Mouse (Mus musculus): ENCODE measurements around the gene Gm49322. TPM values are rescaled to one million over a fixed set of nuclear protein-coding genes. Genes with fewer than 3 reads are reported as not detected.

The Gm49322 gene
- polyA plus RNA-seq, 1 experiment from 2014 or later: 1.1 TPM

- Histone ChIP-seq H3K9me3 (ENCODE audit: low read length) (no peaks in the 10 kb centered on the region), H3K27me3 (replicated peaks; ENCODE audit: insufficient read depth, low read length) (no peaks in the 10 kb centered on the region), H3K27ac (ENCODE audit: low read length) (peak overlapping the region; percentile 82), H3K4me2 (replicated peaks; ENCODE audit: low read depth, low read length) (peak overlapping the region; percentile 97; the same call in 1 of the 2 replicates), H3K4me1 (ENCODE audit: insufficient read depth, low read depth, low read length) (peaks cover 7% of the 10 kb centered on the region), H3K36me3 (ENCODE audit: insufficient read depth, low read length) (no peaks in the 10 kb centered on the region), H3K4me3 (ENCODE audit: low read depth, low read length) (0 out of 2 replicates have a peak overlapping the region, but pooled peaks have one; percentile 74), H3K9ac (replicated peaks; ENCODE audit: low read depth) (no peak overlapping the region)
- 8% methylated on average over 8 of the region's 8 CpGs for WGBS
- peak; percentile 85 for DNase-seq (ENCODE audit: low spot score)
- TF ChIP-seq EP300 (IDR thresholded peaks at IDR 0.05): no peak
- TF ChIP-seq CTCF (IDR thresholded peaks at IDR 0.05): peak; percentile 77
- peak; percentile 14; the same call in 1 of the 2 replicates for ATAC-seq
These were observed 26.9 kb upstream of the Gm49322 start for GRCm38 (mm10) chr10:80578911-80579310.

- ATAC-seq: no peak
- Histone ChIP-seq H3K27me3 (replicated peaks; ENCODE audit: insufficient read depth, low read length) (no peaks in the 10 kb centered on the region), H3K9me3 (ENCODE audit: low read length) (no peaks in the 10 kb centered on the region), H3K27ac (ENCODE audit: low read length) (no peak overlapping the region), H3K36me3 (ENCODE audit: insufficient read depth, low read length) (no peaks in the 10 kb centered on the region), H3K4me2 (replicated peaks; ENCODE audit: low read depth, low read length) (no peak overlapping the region), H3K4me1 (ENCODE audit: insufficient read depth, low read depth, low read length) (peaks cover 10% of the 10 kb centered on the region; the same call in 1 of the 2 replicates), H3K4me3 (ENCODE audit: low read depth, low read length) (no peak overlapping the region), H3K9ac (replicated peaks; ENCODE audit: low read depth) (no peak overlapping the region)
- WGBS: 83% methylated on average over 5 of the region's 5 CpGs
- DNase-seq (ENCODE audit: low spot score): no peak
- no peak for TF ChIP-seq EP300 (IDR thresholded peaks at IDR 0.05)
- no peak for TF ChIP-seq CTCF (IDR thresholded peaks at IDR 0.05)
These were observed 22.8 kb upstream of the Gm49322 start for GRCm38 (mm10) chr10:80583047-80583446.

- 44% methylated on average over 12 of the region's 12 CpGs for WGBS
- Histone ChIP-seq H3K36me3 (ENCODE audit: insufficient read depth, low read length) (no peaks in the 10 kb centered on the region), H3K27me3 (replicated peaks; ENCODE audit: insufficient read depth, low read length) (no peaks in the 10 kb centered on the region), H3K4me1 (ENCODE audit: insufficient read depth, low read depth, low read length) (peaks cover 18% of the 10 kb centered on the region; the same call in 1 of the 2 replicates), H3K9ac (replicated peaks; ENCODE audit: low read depth) (no peak overlapping the region), H3K4me3 (ENCODE audit: low read depth, low read length) (no peak overlapping the region), H3K4me2 (replicated peaks; ENCODE audit: low read depth, low read length) (no peak overlapping the region), H3K9me3 (ENCODE audit: low read length) (no peaks in the 10 kb centered on the region), H3K27ac (ENCODE audit: low read length) (peak overlapping the region; percentile 38; the same call in 1 of the 2 replicates)
- TF ChIP-seq EP300 (IDR thresholded peaks at IDR 0.05) (no peak), CTCF (IDR thresholded peaks at IDR 0.05) (no peak)
- no peak for DNase-seq (ENCODE audit: low spot score)
- 0 out of 2 replicates have a peak, but pooled peaks have one; percentile 5 for ATAC-seq
These were observed 21.8 kb upstream of the Gm49322 start for GRCm38 (mm10) chr10:80584045-80584488.

GRCm38 (mm10) chr10:80584642-80585552, 20.9 kb upstream of the Gm49322 start:
- Histone ChIP-seq H3K27me3 (replicated peaks; ENCODE audit: insufficient read depth, low read length) (no peaks in the 10 kb centered on the region), H3K9me3 (ENCODE audit: low read length) (no peaks in the 10 kb centered on the region), H3K9ac (replicated peaks; ENCODE audit: low read depth) (no peak overlapping the region), H3K4me2 (replicated peaks; ENCODE audit: low read depth, low read length) (peak overlapping the region; percentile 51), H3K4me1 (ENCODE audit: insufficient read depth, low read depth, low read length) (peaks cover 22% of the 10 kb centered on the region; the same call in 1 of the 2 replicates), H3K4me3 (ENCODE audit: low read depth, low read length) (no peak overlapping the region), H3K36me3 (ENCODE audit: insufficient read depth, low read length) (no peaks in the 10 kb centered on the region), H3K27ac (ENCODE audit: low read length) (peak overlapping the region; percentile 38)
- TF ChIP-seq EP300 (IDR thresholded peaks at IDR 0.05) (no peak), CTCF (IDR thresholded peaks at IDR 0.05) (no peak)
- ATAC-seq: no peak
- 60% methylated on average over 12 of the region's 12 CpGs for WGBS
- no peak for DNase-seq (ENCODE audit: low spot score)

GRCm38 (mm10) chr10:80585581-80585980, 20.2 kb upstream of the Gm49322 start:
- Histone ChIP-seq H3K27ac (ENCODE audit: low read length) (no peak overlapping the region), H3K36me3 (ENCODE audit: insufficient read depth, low read length) (no peaks in the 10 kb centered on the region), H3K9me3 (ENCODE audit: low read length) (no peaks in the 10 kb centered on the region), H3K27me3 (replicated peaks; ENCODE audit: insufficient read depth, low read length) (no peaks in the 10 kb centered on the region), H3K4me1 (ENCODE audit: insufficient read depth, low read depth, low read length) (peaks cover 22% of the 10 kb centered on the region; the same call in 1 of the 2 replicates), H3K4me2 (replicated peaks; ENCODE audit: low read depth, low read length) (peak overlapping the region; percentile 51), H3K4me3 (ENCODE audit: low read depth, low read length) (no peak overlapping the region), H3K9ac (replicated peaks; ENCODE audit: low read depth) (no peak overlapping the region)
- ATAC-seq: no peak
- no peak for DNase-seq (ENCODE audit: low spot score)
- TF ChIP-seq EP300 (IDR thresholded peaks at IDR 0.05): no peak
- no peak for TF ChIP-seq CTCF (IDR thresholded peaks at IDR 0.05)
- 81% methylated on average over 8 of the region's 8 CpGs for WGBS

Data from lung, postnatal 0 days (tissue).